Mouse (Mus musculus): Measurements from ENCODE around the gene 6820408C15Rik.

Gene 6820408C15Rik

GRCm38 (mm10) chr2:152476763-152477162 lies 61.4 kb downstream of the 6820408C15Rik start, which contains the start of gene Defb20:
Gene Defb20 (plus strand): TSS chr2:152477063.
- no peak for DNase-seq

- DNase-seq: no peak
These were observed 65.5 kb downstream of the 6820408C15Rik start for GRCm38 (mm10) chr2:152480881-152481280.

- DNase-seq: no peak
These were observed 66.3 kb downstream of the 6820408C15Rik start for GRCm38 (mm10) chr2:152481726-152482125.

GRCm38 (mm10) chr2:152487024-152487423 lies 71.6 kb downstream of the 6820408C15Rik start:
- DNase-seq: no peak

- no peak for DNase-seq
These were observed 74.7 kb downstream of the 6820408C15Rik start, which contains the start of gene Defb22 for GRCm38 (mm10) chr2:152490038-152490437. Gene Defb22 (minus strand): TSS chr2:152490138.

GRCm38 (mm10) chr2:152493151-152493550 lies 77.8 kb downstream of the 6820408C15Rik start:
- DNase-seq: no peak
